Mouse (Mus musculus) spleen, adult 2 months (tissue): ENCODE results near the gene Zbtb1.

Experiments used
- CTCF ChIP-seq: fragments of 200-500 bp; IDR thresholded peaks from 2 replicates; pipeline ENCODE4 v1.5.1; 2011; ENCODE audit warnings: mild to moderate bottlenecking, inconsistent platforms; ENCODE audit not compliant: insufficient read depth, insufficient read length, insufficient replicate concordance; ENCODE audit errors: extremely low read depth
- POLR2A ChIP-seq: fragments of 200-500 bp; IDR thresholded peaks from 2 replicates; pipeline ENCODE4 v1.6.1; 2011; ENCODE audit warnings: low read depth, low read length, inconsistent platforms

DNA sequence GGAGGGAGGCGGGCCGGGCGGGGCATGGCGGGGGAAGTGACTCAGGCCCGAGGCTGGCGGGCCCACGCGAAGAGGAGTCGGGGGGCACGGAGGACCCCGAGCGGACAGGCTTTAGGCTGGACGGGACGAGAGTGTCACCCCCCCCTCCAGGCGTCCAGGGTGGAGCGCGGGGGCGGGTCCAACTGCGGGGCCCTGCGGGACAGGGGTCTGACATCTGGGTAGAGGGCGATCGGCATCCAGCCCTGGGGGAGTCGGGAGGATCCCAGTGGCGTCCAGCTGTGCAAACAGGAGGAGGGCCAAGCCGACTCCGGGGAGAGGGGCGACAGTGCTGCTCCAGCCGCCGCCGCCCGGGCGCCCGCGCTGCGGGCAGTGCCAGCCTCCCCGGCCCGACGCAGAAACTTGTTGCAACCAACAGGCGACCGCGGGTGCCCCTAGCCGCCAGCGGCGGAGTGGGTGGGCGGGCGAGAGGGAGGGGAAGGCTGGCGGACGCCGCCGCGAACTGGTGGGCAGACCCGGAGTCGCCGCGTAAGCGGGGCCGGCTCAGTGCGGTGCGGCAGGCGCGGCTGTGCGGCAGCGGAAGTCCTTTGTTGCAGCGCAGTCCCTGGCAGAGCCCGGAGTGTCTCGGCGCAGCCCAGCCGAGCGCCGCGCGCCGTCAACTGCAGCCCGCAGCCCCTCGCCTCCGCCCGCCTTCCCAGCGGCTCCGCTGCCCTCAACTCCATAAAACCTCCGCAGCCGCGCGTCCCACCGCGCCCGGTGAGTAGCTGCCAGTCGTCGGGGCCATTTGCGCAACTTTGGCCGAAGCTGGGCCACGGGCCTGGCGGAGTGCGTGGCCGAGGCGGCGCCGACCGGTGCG is at the start of gene Zbtb1:
- TF ChIP-seq CTCF (no peak), POLR2A (peak; percentile 67)
